Mouse (Mus musculus): ENCODE results near the gene Taf3.
A peak's percentile ranks its signal among the peaks of the same experiment; 100 is the strongest.

Taf3 gene

GRCm38 (mm10) chr2:9956546-9956945 is 91.8 kb downstream of the Taf3 start:
- DNase-seq (ENCODE audit: low read depth, low spot score), result no peak

GRCm38 (mm10) chr2:9955576-9956535 is 92.5 kb downstream of the Taf3 start:
- DNase-seq (ENCODE audit: low read depth, low spot score), result no peak

- DNase-seq (ENCODE audit: low read depth, low spot score), result peak; percentile 26
These were observed 101.7 kb downstream of the Taf3 start for GRCm38 (mm10) chr2:9946739-9947138.

GRCm38 (mm10) chr2:9945611-9946010 is 102.8 kb downstream of the Taf3 start:
- DNase-seq (ENCODE audit: low read depth, low spot score), result no peak

- no peak for DNase-seq (ENCODE audit: low read depth, low spot score)
These were observed 105.4 kb downstream of the Taf3 start for GRCm38 (mm10) chr2:9943011-9943410.

- no peak for DNase-seq (ENCODE audit: low read depth, low spot score)
These were observed 109.1 kb downstream of the Taf3 start for GRCm38 (mm10) chr2:9939250-9939649.

- DNase-seq (ENCODE audit: low read depth, low spot score), result no peak
These were observed 112.4 kb downstream of the Taf3 start for GRCm38 (mm10) chr2:9935965-9936364.

GRCm38 (mm10) chr2:9926905-9927283 is 121.5 kb downstream of the Taf3 start:
- DNase-seq (ENCODE audit: low read depth, low spot score), result no peak

- peak; percentile 38 for DNase-seq (ENCODE audit: low read depth, low spot score)
These were observed 122.0 kb downstream of the Taf3 start for GRCm38 (mm10) chr2:9926194-9926904.

- no peak for DNase-seq (ENCODE audit: low read depth, low spot score)
These were observed 129.5 kb downstream of the Taf3 start for GRCm38 (mm10) chr2:9918691-9919471.

GRCm38 (mm10) chr2:9917602-9918001 is 130.8 kb downstream of the Taf3 start:
- no peak for DNase-seq (ENCODE audit: low read depth, low spot score)

GRCm38 (mm10) chr2:9905995-9906394 is 142.4 kb downstream of the Taf3 start:
- DNase-seq (ENCODE audit: low read depth, low spot score), result no peak

GRCm38 (mm10) chr2:9903854-9904560 is 144.4 kb downstream of the Taf3 start:
- no peak for DNase-seq (ENCODE audit: low read depth, low spot score)

GRCm38 (mm10) chr2:9897846-9898245 is 150.6 kb downstream of the Taf3 start:
- no peak for DNase-seq (ENCODE audit: low read depth, low spot score)

- DNase-seq (ENCODE audit: low read depth, low spot score), result peak; percentile 18
These were observed 152.2 kb downstream of the Taf3 start for GRCm38 (mm10) chr2:9896097-9896770.

GRCm38 (mm10) chr2:9894836-9895593 is 153.4 kb downstream of the Taf3 start:
- no peak for DNase-seq (ENCODE audit: low read depth, low spot score)

- no peak for DNase-seq (ENCODE audit: low read depth, low spot score)
These were observed 155.0 kb downstream of the Taf3 start for GRCm38 (mm10) chr2:9893272-9893953.

- no peak for DNase-seq (ENCODE audit: low read depth, low spot score)
These were observed 155.9 kb downstream of the Taf3 start for GRCm38 (mm10) chr2:9892541-9892940.

- DNase-seq (ENCODE audit: low read depth, low spot score), result no peak
These were observed 157.5 kb downstream of the Taf3 start for GRCm38 (mm10) chr2:9890906-9891305.

All from CD4-positive, CD25-positive, alpha-beta regulatory T cell, adult 2 months (primary cell).